ENCODE assay signal across 24 mouse cellular contexts in genomic region chr3:131000252-131000651, GRCm38 (mm10).
"Had no signal": no experiment of that assay in that cellular context is flagged by ENCODE, and none has a peak within 500 bp of the region (broad histone marks: within the 10 kb centered on the region; RNA-seq: fewer than 3 reads in every experiment).

No protein-coding gene starts in this region.

- ATAC-seq: forebrain, postnatal 0 days; hindbrain, postnatal 0 days had no signal

- H3K27ac ChIP-seq: heart, adult 2 months; heart, embryonic 13.5 days; heart, embryonic 15.5 days; hindbrain, embryonic 13.5 days; hindbrain, embryonic 15.5 days; hindbrain, postnatal 0 days; kidney, embryonic 15.5 days; kidney, postnatal 0 days; left cerebral cortex, adult 2 months; limb, embryonic 15.5 days; liver, embryonic 13.5 days had no signal

- H3K9me3 ChIP-seq: heart, embryonic 13.5 days; heart, embryonic 15.5 days; hindbrain, embryonic 13.5 days; hindbrain, embryonic 15.5 days; kidney, embryonic 15.5 days; limb, embryonic 15.5 days; liver, embryonic 13.5 days had no signal

- H3K9ac ChIP-seq: forebrain, postnatal 0 days; heart, embryonic 13.5 days; heart, embryonic 15.5 days; hindbrain, embryonic 13.5 days; hindbrain, embryonic 15.5 days; kidney, embryonic 15.5 days; limb, embryonic 15.5 days; liver, embryonic 13.5 days had no signal

- H3K4me2 ChIP-seq: heart, embryonic 11.5 days; heart, embryonic 13.5 days; heart, embryonic 15.5 days; hindbrain, embryonic 13.5 days; hindbrain, embryonic 15.5 days; kidney, embryonic 15.5 days; limb, embryonic 15.5 days; liver, embryonic 13.5 days had no signal

- H3K27me3 ChIP-seq: heart, embryonic 13.5 days; heart, embryonic 15.5 days; hindbrain, embryonic 13.5 days; hindbrain, embryonic 15.5 days; limb, embryonic 15.5 days; liver, embryonic 13.5 days had no signal

- H3K4me3 ChIP-seq: heart, adult 2 months; heart, embryonic 13.5 days; heart, embryonic 15.5 days; hindbrain, embryonic 13.5 days; hindbrain, embryonic 15.5 days; kidney, embryonic 15.5 days; left cerebral cortex, adult 2 months; limb, embryonic 15.5 days; liver, embryonic 13.5 days had no signal

- H3K4me1 ChIP-seq: heart, embryonic 13.5 days; heart, embryonic 15.5 days; hindbrain, embryonic 13.5 days; hindbrain, embryonic 15.5 days; liver, embryonic 13.5 days had no signal

- DNase-seq: forebrain, postnatal 0 days; gastrocnemius, postnatal 14 days; gastrocnemius, postnatal 36 days; heart, adult 2 months; heart, postnatal 14 days; heart, postnatal 36 days; kidney, adult 11 months; kidney, adult 2 months; kidney, adult 9 months; kidney, postnatal 14 days; kidney, postnatal 36 days; layer of hippocampus, adult 9-11 months; layer of hippocampus, postnatal 36 days; liver, embryonic 13.5 days had no signal

- H3K36me3 ChIP-seq: heart, embryonic 13.5 days; heart, embryonic 15.5 days; hindbrain, embryonic 13.5 days; hindbrain, embryonic 15.5 days; kidney, embryonic 15.5 days; limb, embryonic 15.5 days; liver, embryonic 13.5 days had no signal
